Mouse (Mus musculus) ovary, postnatal 36 days (tissue): ENCODE measurements around the gene Prss3.
"Not testable (repeated sequence)": the region's sequence is repeated elsewhere in the genome, so short reads cannot be mapped to it uniquely, and the experiment has no call there.

Experiments used
- DNase-seq: peaks from one replicate; pipeline ENCODE4 v3.0.0; 2022; ENCODE audit warnings: low spot score, mixed read lengths

Gene Prss3

GRCm38 (mm10) chr6:41377578-41377977 lies at the start of gene Prss3:
Gene Prss3 (minus strand): TSS chr6:41377678.
- not testable (repeated sequence) for DNase-seq

- not testable (repeated sequence) for DNase-seq
Observed at GRCm38 (mm10) chr6:41392056-41392455, 14.6 kb upstream of the Prss3 start, which contains the start of gene Gm5771. Gene Gm5771 (plus strand): TSS chr6:41392356.

- not testable (repeated sequence) for DNase-seq
Observed at GRCm38 (mm10) chr6:41391640-41392039, 14.2 kb upstream of the Prss3 start.

GRCm38 (mm10) chr6:41386781-41387180 lies 9.3 kb upstream of the Prss3 start:
- DNase-seq = no peak

GRCm38 (mm10) chr6:41373772-41374171 lies 3.7 kb downstream of the Prss3 start:
- DNase-seq = not testable (repeated sequence)

DNA sequence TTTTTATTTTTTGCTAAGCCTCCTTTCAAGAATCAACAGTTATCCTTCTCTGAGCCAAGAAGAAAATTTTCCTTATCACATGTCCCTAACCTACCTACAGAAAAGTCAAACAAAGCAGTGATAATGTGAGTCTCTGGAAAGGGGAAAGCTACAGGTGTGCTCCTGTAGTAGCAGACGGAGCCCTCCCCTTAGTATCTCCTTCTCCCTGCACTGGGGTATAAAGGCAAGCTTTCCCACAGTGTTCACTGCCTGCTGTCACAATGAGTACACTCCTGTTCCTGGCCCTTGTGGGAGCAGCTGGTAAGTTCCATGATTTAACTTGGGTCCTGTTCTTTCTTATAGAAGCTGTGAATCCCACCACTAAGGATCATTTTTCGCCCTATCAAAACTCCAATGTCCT lies 23.5 kb downstream of the Prss3 start, which contains the start of gene Try10:
TSS of gene Try10 (plus strand) at position 174 of the 400 bp plus-strand sequence.
- no peak for DNase-seq
